Mouse (Mus musculus): ENCODE measurements around the gene Hoxa11. TPM values are rescaled to one million over a fixed set of nuclear protein-coding genes. Genes with fewer than 3 reads are reported as not detected.

The Hoxa11 gene
- polyA plus RNA-seq, 1 experiment from 2014 or later: not detected

- no peak for ATAC-seq (ENCODE audit: low FRiP score)
- Histone ChIP-seq H3K27ac (ENCODE audit: low read depth, low read length) (no peak overlapping the region), H3K36me3 (ENCODE audit: control insufficient read depth, insufficient read depth, low read length) (no peaks in the 10 kb centered on the region), H3K4me2 (no peak overlapping the region), H3K4me1 (ENCODE audit: control insufficient read depth, insufficient read depth, low read length) (no peaks in the 10 kb centered on the region), H3K27me3 (ENCODE audit: control insufficient read depth, insufficient read depth, low read length) (peaks cover 99% of the 10 kb centered on the region), H3K9ac (ENCODE audit: low read length) (no peak overlapping the region), H3K4me3 (ENCODE audit: low read depth, low read length) (no peak overlapping the region), H3K9me3 (ENCODE audit: control insufficient read depth, low read length) (no peaks in the 10 kb centered on the region)
- 1% methylated on average over 23 of the region's 23 CpGs for WGBS
- peak; percentile 93 for DNase-seq (ENCODE audit: low spot score, missing footprints)
Observed at GRCm38 (mm10) chr6:52244471-52245039, 1.1 kb downstream of the Hoxa11 start.

- 2% methylated on average over 12 of the region's 12 CpGs for WGBS
- Histone ChIP-seq H3K27ac (ENCODE audit: low read depth, low read length) (no peak overlapping the region), H3K9me3 (ENCODE audit: control insufficient read depth, low read length) (no peaks in the 10 kb centered on the region), H3K9ac (ENCODE audit: low read length) (no peak overlapping the region), H3K36me3 (ENCODE audit: control insufficient read depth, insufficient read depth, low read length) (no peaks in the 10 kb centered on the region), H3K4me3 (ENCODE audit: low read depth, low read length) (no peak overlapping the region), H3K27me3 (ENCODE audit: control insufficient read depth, insufficient read depth, low read length) (peaks cover 98% of the 10 kb centered on the region), H3K4me2 (no peak overlapping the region), H3K4me1 (ENCODE audit: control insufficient read depth, insufficient read depth, low read length) (no peaks in the 10 kb centered on the region)
- DNase-seq (ENCODE audit: low spot score, missing footprints): peak; percentile 94
- ATAC-seq (ENCODE audit: low FRiP score): no peak
Observed at GRCm38 (mm10) chr6:52243681-52244121, 1.9 kb downstream of the Hoxa11 start.

GRCm38 (mm10) chr6:52242801-52243332 lies 2.7 kb downstream of the Hoxa11 start:
- ATAC-seq (ENCODE audit: low FRiP score): no peak
- Histone ChIP-seq H3K4me1 (ENCODE audit: control insufficient read depth, insufficient read depth, low read length) (no peaks in the 10 kb centered on the region), H3K9me3 (ENCODE audit: control insufficient read depth, low read length) (no peaks in the 10 kb centered on the region), H3K4me3 (ENCODE audit: low read depth, low read length) (no peak overlapping the region), H3K9ac (ENCODE audit: low read length) (no peak overlapping the region), H3K36me3 (ENCODE audit: control insufficient read depth, insufficient read depth, low read length) (no peaks in the 10 kb centered on the region), H3K4me2 (no peak overlapping the region), H3K27ac (ENCODE audit: low read depth, low read length) (no peak overlapping the region), H3K27me3 (ENCODE audit: control insufficient read depth, insufficient read depth, low read length) (peaks cover 98% of the 10 kb centered on the region)
- 3% methylated on average over 4 of the region's 4 CpGs for WGBS
- DNase-seq (ENCODE audit: low spot score, missing footprints): no peak

GRCm38 (mm10) chr6:52241001-52241621 lies 4.5 kb downstream of the Hoxa11 start:
- H3K4me3 ChIP-seq (ENCODE audit: low read depth, low read length): no peak overlapping the region
- no peaks in the 10 kb centered on the region for H3K9me3 ChIP-seq (ENCODE audit: control insufficient read depth, low read length)
- ATAC-seq (ENCODE audit: low FRiP score) (no peak), DNase-seq (ENCODE audit: low spot score, missing footprints) (no peak)
- 6% methylated on average over 9 of the region's 9 CpGs for WGBS
- H3K4me1 ChIP-seq (ENCODE audit: control insufficient read depth, insufficient read depth, low read length): no peaks in the 10 kb centered on the region
- peaks cover 98% of the 10 kb centered on the region for H3K27me3 ChIP-seq (ENCODE audit: control insufficient read depth, insufficient read depth, low read length)
- no peak overlapping the region for H3K27ac ChIP-seq (ENCODE audit: low read depth, low read length)
- H3K36me3 ChIP-seq (ENCODE audit: control insufficient read depth, insufficient read depth, low read length): no peaks in the 10 kb centered on the region
- no peak overlapping the region for H3K9ac ChIP-seq (ENCODE audit: low read length)
- no peak overlapping the region for H3K4me2 ChIP-seq

GRCm38 (mm10) chr6:52240389-52241000 lies 5.1 kb downstream of the Hoxa11 start, which contains the start of gene Hoxa10:
TSS of gene Hoxa10 (minus strand) at chr6:52240854.
- under 1% methylated on average over 35 of the region's 35 CpGs for WGBS
- 0 out of 2 replicates have a peak, but pooled peaks have one; percentile 57 for ATAC-seq (ENCODE audit: low FRiP score)

GRCm38 (mm10) chr6:52239625-52240388 lies 5.8 kb downstream of the Hoxa11 start:
- no peak for DNase-seq (ENCODE audit: low spot score, missing footprints)
- no peak overlapping the region for H3K4me2 ChIP-seq
- H3K4me3 ChIP-seq (ENCODE audit: low read depth, low read length): no peak overlapping the region

More at GRCm38 (mm10) chr6:52240389-52241000, 5.1 kb downstream of the Hoxa11 start, which contains the start of gene Hoxa10:
- H3K27me3 ChIP-seq (ENCODE audit: control insufficient read depth, insufficient read depth, low read length): peaks cover 98% of the 10 kb centered on the region
- H3K9me3 ChIP-seq (ENCODE audit: control insufficient read depth, low read length): no peaks in the 10 kb centered on the region
- no peak within 1 kb of the TSS for H3K4me2 ChIP-seq
- DNase-seq (ENCODE audit: low spot score, missing footprints): peak; percentile 99
- no peaks in the 10 kb centered on the region for H3K36me3 ChIP-seq (ENCODE audit: control insufficient read depth, insufficient read depth, low read length)
- no peaks in the 10 kb centered on the region for H3K4me1 ChIP-seq (ENCODE audit: control insufficient read depth, insufficient read depth, low read length)
- H3K27ac ChIP-seq (ENCODE audit: low read depth, low read length): no peak within 1 kb of the TSS
- no peak within 1 kb of the TSS for H3K4me3 ChIP-seq (ENCODE audit: low read depth, low read length)
- H3K9ac ChIP-seq (ENCODE audit: low read length): no peak within 1 kb of the TSS

GRCm38 (mm10) chr6:52238976-52239375 lies 6.6 kb downstream of the Hoxa11 start:
- ATAC-seq (ENCODE audit: low FRiP score) (no peak), DNase-seq (ENCODE audit: low spot score, missing footprints) (no peak)
- under 1% methylated on average over 7 of the region's 7 CpGs for WGBS
- Histone ChIP-seq H3K27ac (ENCODE audit: low read depth, low read length) (no peak overlapping the region), H3K9ac (ENCODE audit: low read length) (no peak overlapping the region), H3K4me2 (no peak overlapping the region), H3K9me3 (ENCODE audit: control insufficient read depth, low read length) (no peaks in the 10 kb centered on the region), H3K4me1 (ENCODE audit: control insufficient read depth, insufficient read depth, low read length) (no peaks in the 10 kb centered on the region; the same call in 1 of the 2 replicates), H3K27me3 (ENCODE audit: control insufficient read depth, insufficient read depth, low read length) (peaks cover 99% of the 10 kb centered on the region), H3K36me3 (ENCODE audit: control insufficient read depth, insufficient read depth, low read length) (no peaks in the 10 kb centered on the region), H3K4me3 (ENCODE audit: low read depth, low read length) (no peak overlapping the region)

More at GRCm38 (mm10) chr6:52239625-52240388, 5.8 kb downstream of the Hoxa11 start:
- Histone ChIP-seq H3K9me3 (ENCODE audit: control insufficient read depth, low read length) (no peaks in the 10 kb centered on the region), H3K27ac (ENCODE audit: low read depth, low read length) (no peak overlapping the region), H3K36me3 (ENCODE audit: control insufficient read depth, insufficient read depth, low read length) (no peaks in the 10 kb centered on the region), H3K4me1 (ENCODE audit: control insufficient read depth, insufficient read depth, low read length) (no peaks in the 10 kb centered on the region), H3K27me3 (ENCODE audit: control insufficient read depth, insufficient read depth, low read length) (peaks cover 98% of the 10 kb centered on the region), H3K9ac (ENCODE audit: low read length) (no peak overlapping the region)
- 3% methylated on average over 30 of the region's 30 CpGs for WGBS
- ATAC-seq (ENCODE audit: low FRiP score): no peak

- no peak for DNase-seq (ENCODE audit: low spot score, missing footprints)
Observed at GRCm38 (mm10) chr6:52238155-52238545, 7.5 kb downstream of the Hoxa11 start.

More at GRCm38 (mm10) chr6:52238155-52238545, 7.5 kb downstream of the Hoxa11 start:
- H3K27ac ChIP-seq (ENCODE audit: low read depth, low read length): no peak overlapping the region
- no peak overlapping the region for H3K4me3 ChIP-seq (ENCODE audit: low read depth, low read length)
- ATAC-seq (ENCODE audit: low FRiP score): no peak
- no peaks in the 10 kb centered on the region; the same call in 1 of the 2 replicates for H3K4me1 ChIP-seq (ENCODE audit: control insufficient read depth, insufficient read depth, low read length)
- H3K9me3 ChIP-seq (ENCODE audit: control insufficient read depth, low read length): no peaks in the 10 kb centered on the region
- H3K4me2 ChIP-seq: no peak overlapping the region
- H3K36me3 ChIP-seq (ENCODE audit: control insufficient read depth, insufficient read depth, low read length): no peaks in the 10 kb centered on the region
- peaks cover 99% of the 10 kb centered on the region for H3K27me3 ChIP-seq (ENCODE audit: control insufficient read depth, insufficient read depth, low read length)
- no peak overlapping the region for H3K9ac ChIP-seq (ENCODE audit: low read length)
- 2% methylated on average over 7 of the region's 7 CpGs for WGBS
